Mouse (Mus musculus) CH12.LX (cell line): ENCODE results near the gene Slbp.

Experiments used
- BHLHE40 ChIP-seq: IDR thresholded peaks from 2 replicates; pipeline ENCODE4 v1.6.1; 2011; ENCODE audit warnings: mild to moderate bottlenecking, low read depth, low read length, improper control_type of control experiment
- CTCF ChIP-seq, 2 experiments: IDR thresholded peaks in 1 of 2; conservative IDR thresholded peaks in 1 of 2; 2 replicates each; pipeline ENCODE4 v1.5.1; 2011 to 2012; ENCODE audit warnings: low read depth in 2 of 2, low read length in 2 of 2, improper control_type of control experiment in 1 of 2, inconsistent platforms in 1 of 2, mild to moderate bottlenecking in 1 of 2, moderate library complexity in 1 of 2
- EP300 ChIP-seq: IDR thresholded peaks from 2 replicates; pipeline ENCODE4 v1.6.1; 2011; ENCODE audit warnings: low read length, improper control_type of control experiment
- ETS1 ChIP-seq: conservative IDR thresholded peaks from 2 replicates; pipeline ENCODE4 v1.6.1; 2012; ENCODE audit warnings: low read depth, mild to moderate bottlenecking, inconsistent platforms, low read length, improper control_type of control experiment, moderate library complexity
- HCFC1 ChIP-seq: IDR thresholded peaks from 2 replicates; pipeline ENCODE4 v1.6.1; 2012; ENCODE audit warnings: low read depth, mild to moderate bottlenecking, inconsistent platforms, low read length, improper control_type of control experiment
- MAFK ChIP-seq: IDR thresholded peaks from 2 replicates; pipeline ENCODE4 v1.6.1; 2011; ENCODE audit warnings: low read length, improper control_type of control experiment; ENCODE audit not compliant: insufficient replicate concordance
- NELFE ChIP-seq: IDR thresholded peaks from 2 replicates; pipeline ENCODE4 v1.6.1; 2011; ENCODE audit warnings: low read depth, low read length, improper control_type of control experiment
- NRF1 ChIP-seq: IDR thresholded peaks from 2 replicates; pipeline ENCODE4 v1.6.1; 2014; ENCODE audit warnings: low read depth, mild to moderate bottlenecking, inconsistent platforms, low read length, improper control_type of control experiment, moderate library complexity
- POLR2A ChIP-seq: IDR thresholded peaks from 2 replicates; pipeline ENCODE4 v1.6.1; 2011; ENCODE audit warnings: low read depth, mild to moderate bottlenecking, improper control_type of control experiment, low read length
- POLR2AphosphoS2 ChIP-seq: IDR thresholded peaks from 2 replicates; pipeline ENCODE4 v1.6.1; 2011; ENCODE audit warnings: low read depth, low read length, improper control_type of control experiment
- UBTF ChIP-seq: IDR thresholded peaks from 2 replicates; pipeline ENCODE4 v1.6.1; 2012; ENCODE audit warnings: low read depth, mild to moderate bottlenecking, inconsistent platforms, low read length, improper control_type of control experiment, moderate library complexity
- ZC3H11A ChIP-seq: IDR thresholded peaks from 2 replicates; pipeline ENCODE4 v1.6.1; 2012; ENCODE audit warnings: low read depth, mild to moderate bottlenecking, inconsistent platforms, low read length, improper control_type of control experiment

- no peak for TF ChIP-seq POLR2A
- no peak for TF ChIP-seq CTCF (conservative IDR thresholded peaks at IDR 0.05 in 1 of 2, IDR thresholded peaks at IDR 0.05 in 1 of 2; ENCODE audit: low read depth in 2 of 2, low read length in 2 of 2)
- TF ChIP-seq ZC3H11A = no peak
- TF ChIP-seq POLR2AphosphoS2 = no peak
- no peak for TF ChIP-seq EP300
- TF ChIP-seq UBTF = no peak
- no peak for TF ChIP-seq HCFC1
- no peak for TF ChIP-seq NRF1
- no peak for TF ChIP-seq NELFE
- no peak for TF ChIP-seq MAFK
- TF ChIP-seq ETS1 = no peak
- TF ChIP-seq BHLHE40 = no peak
Observed at GRCm38 (mm10) chr5:33688278-33689220, 36.2 kb upstream of the Slbp start.
